Mouse (Mus musculus) T-helper 2 cell (primary cell): ENCODE data around the gene Rnf181.

Experiments used
- in situ Hi-C: fragments of 300-600 bp; cut with MboI, MseI; formaldehyde crosslinking; loops from one replicate; pipeline ENCODE4 v1.15.1; 2025; ENCODE audit warnings: high pct_unique_total_duplicates

The Rnf181 gene

DNA sequence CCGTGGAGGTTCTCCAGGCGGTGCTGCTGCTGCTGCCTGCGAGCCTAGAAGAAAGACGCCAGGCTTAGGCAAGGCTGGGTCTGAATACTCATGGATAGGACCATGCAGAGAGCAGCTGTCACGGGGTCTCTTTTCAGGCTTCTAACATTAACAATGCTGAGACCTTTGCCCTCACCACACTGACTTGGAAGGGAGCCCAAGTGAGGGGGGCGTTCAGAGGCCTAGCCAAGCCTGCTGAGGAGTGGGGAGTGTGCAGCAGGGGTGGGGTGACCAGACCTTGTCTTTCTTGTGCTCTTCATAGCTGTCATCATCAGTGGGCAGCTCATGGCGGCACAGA lies 6.2 kb downstream of the Rnf181 start:
- in situ Hi-C loops, result no loop called here

- in situ Hi-C loops, result no loop called here
Observed at GRCm38 (mm10) chr6:72359891-72360598, 6.7 kb downstream of the Rnf181 start.

DNA sequence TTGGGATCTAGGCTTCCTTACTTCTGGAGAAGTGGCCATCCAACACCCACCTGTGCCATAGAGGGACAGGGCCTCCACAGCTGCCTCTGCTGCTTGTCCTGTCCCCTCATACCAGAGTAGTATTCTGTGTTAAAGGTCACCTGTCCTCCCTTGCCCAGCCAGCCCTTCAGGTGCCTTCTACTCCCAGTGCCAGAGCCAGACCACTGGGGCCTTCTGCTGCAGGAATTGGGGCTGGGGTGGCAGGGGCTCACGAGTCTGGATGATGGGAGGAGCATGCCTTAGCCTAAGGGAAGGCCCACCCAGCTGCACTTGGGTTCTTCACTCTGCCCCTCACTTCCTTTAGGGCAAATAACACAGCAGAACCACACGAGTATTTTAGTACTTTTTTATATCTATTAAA lies 7.4 kb downstream of the Rnf181 start:
- in situ Hi-C loops, result no loop called here

DNA sequence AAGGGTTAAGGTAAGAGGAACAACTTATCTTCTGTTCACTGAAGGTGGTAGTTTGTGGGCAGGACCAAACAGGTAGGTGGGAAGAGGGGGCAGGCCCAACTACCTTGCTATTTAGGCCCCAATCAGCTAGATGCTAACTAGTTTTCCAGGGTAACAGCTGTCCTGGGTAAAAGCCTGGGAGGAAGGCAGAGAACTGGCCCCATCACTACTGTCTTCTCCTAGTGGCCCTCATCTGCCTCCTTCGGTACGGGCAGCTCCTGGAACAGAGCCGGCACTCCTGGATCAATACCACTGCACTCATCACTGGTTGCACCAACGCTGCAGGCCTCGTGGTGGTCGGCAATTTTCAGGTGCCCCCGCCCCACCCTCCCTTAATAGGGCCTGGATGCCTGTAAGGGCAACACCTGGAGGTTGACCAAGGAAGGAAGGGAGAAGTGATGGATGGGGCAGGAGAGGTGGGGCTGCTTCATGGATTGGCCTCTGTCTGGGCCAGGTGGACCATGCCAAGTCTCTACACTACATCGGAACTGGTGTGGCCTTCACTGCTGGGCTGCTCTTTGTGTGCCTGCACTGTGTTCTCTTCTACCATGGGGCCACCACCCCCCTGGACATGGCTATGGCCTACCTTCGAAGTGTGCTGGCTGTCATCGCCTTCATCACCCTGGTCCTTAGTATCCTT lies 8.5 kb downstream of the Rnf181 start:
- in situ Hi-C loops, result no loop called here

- in situ Hi-C loops, result no loop called here
Observed at GRCm38 (mm10) chr6:72357164-72358079, 9.3 kb downstream of the Rnf181 start.

DNA sequence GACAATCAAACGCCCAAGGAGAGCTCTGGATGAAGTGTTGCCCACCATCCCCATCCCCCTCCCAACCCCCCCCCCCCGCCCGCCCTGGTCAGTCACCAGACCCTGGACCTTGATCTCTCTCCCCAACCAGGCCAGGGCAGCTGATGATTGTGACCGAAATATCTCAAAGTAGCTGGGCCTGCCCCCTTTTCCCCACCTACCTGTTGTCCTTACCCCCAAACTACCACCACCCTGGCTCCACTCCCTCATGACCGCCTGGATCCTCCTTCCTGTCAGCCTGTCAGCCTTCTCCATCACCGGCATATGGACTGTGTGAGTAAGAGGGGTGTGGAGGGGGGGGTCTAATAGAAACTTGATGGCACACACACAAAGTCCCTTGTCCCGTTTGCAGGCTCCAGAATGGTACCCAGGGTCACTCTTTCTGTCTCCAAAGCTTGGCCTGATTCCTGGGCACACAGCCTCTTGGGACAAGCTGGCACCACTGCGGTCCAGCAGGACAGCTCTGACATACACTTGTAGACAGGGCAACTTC lies 10.7 kb downstream of the Rnf181 start:
- in situ Hi-C loops, result no loop called here

DNA sequence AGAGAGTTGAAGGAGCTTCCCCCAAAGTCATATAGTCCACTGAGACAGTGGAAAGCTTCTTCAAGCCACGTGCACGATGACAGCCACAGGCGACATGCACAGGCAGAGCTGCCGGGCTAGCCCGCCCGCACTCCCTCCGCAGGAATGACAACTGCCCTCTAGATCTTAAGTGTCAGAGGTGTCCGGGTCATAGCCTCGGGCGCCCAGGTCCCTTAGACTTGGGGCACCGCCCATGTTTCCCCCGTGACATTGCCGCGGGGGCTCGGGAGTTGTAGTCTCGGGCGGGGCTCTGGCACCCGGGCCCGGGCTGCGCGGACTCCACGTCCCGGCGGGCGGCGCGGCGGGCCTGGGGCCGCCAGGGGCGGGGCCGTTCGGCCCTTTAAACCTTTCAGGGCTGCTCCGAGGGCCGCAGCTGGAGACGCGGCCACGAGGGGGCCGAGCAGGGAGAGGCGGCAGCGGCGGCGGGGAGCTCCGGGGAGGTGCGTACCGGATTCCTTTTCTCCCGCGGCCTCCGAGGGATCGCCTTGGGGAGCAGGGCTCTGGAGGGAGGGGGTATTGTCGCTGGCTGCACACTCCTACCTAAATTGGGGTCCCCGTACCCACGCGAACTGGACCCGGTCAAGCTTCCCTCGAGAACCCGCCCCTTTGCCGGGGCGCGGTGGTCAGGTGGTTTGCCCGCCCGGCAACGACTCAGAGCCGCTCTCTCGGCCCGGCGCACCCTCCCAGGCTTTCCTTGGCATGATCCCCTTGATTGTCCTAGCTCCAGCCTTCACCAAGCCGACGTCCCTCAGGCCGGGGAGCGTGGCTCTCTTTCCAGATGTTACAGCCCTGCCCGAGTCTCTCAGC lies 11.5 kb downstream of the Rnf181 start, which contains the start of gene Tmem150a:
TSS of gene Tmem150a (plus strand) at position 382 of the 846 bp plus-strand sequence.
- in situ Hi-C loops, result no loop called here

DNA sequence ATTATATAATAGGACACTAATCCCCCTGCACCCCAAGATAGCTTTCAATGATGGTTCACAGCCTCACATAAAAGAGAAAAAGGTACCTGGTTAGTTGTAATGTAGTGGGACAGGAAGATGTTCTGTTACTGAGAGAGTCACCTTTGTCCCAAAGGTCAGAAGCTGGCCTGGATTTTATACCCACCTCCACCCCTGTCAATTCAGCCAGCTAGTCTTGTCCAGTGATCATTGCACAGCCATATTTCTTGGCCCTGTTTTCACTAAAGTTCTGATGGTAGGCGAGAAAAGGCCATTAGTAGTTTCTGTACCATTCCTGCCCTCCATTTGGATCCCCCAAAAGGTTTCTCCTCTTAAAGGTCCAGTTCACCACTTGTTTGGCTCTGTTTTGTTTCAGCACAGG lies 12.7 kb downstream of the Rnf181 start:
- in situ Hi-C loops, result no loop called here

GRCm38 (mm10) chr6:72352636-72353405 lies 13.9 kb downstream of the Rnf181 start:
- in situ Hi-C loops, result no loop called here

- in situ Hi-C loops, result no loop called here
Observed at GRCm38 (mm10) chr6:72350214-72350613, 16.5 kb downstream of the Rnf181 start.

- in situ Hi-C loops, result no loop called here
Observed at GRCm38 (mm10) chr6:72348411-72348810, 18.3 kb downstream of the Rnf181 start.

- in situ Hi-C loops, result no loop called here
Observed at GRCm38 (mm10) chr6:72347166-72347941, 19.4 kb downstream of the Rnf181 start, which contains the start of gene 0610030E20Rik. 0610030E20Rik (plus strand) TSS chr6:72347317.

GRCm38 (mm10) chr6:72346261-72346660 lies 20.5 kb downstream of the Rnf181 start:
- in situ Hi-C loops, result no loop called here

DNA sequence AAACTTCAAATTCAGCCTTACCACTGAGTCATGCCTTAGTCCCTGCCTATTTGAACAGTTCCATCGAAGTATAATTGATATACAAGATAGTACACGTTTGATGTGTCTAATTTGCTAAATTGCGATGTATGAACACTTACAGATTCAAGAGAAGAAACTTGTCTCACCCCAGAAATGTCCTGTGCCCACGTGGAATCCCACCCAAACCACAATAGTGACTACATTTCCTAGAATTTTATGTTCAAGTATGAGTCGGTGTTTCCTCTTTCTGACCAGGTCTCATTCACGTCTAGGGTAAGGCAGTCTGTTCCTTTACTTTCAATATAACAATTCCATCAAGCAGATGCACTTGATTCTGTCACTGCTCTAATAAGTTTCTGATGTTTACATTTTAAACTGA lies 21.1 kb downstream of the Rnf181 start:
- in situ Hi-C loops, result no loop called here

GRCm38 (mm10) chr6:72345074-72345567 lies 21.6 kb downstream of the Rnf181 start, which contains the start of gene Usp39:
Usp39 (minus strand) TSS chr6:72345184.
- in situ Hi-C loops, result no loop called here

GRCm38 (mm10) chr6:72344396-72345073 lies 22.2 kb downstream of the Rnf181 start:
- in situ Hi-C loops, result no loop called here

DNA sequence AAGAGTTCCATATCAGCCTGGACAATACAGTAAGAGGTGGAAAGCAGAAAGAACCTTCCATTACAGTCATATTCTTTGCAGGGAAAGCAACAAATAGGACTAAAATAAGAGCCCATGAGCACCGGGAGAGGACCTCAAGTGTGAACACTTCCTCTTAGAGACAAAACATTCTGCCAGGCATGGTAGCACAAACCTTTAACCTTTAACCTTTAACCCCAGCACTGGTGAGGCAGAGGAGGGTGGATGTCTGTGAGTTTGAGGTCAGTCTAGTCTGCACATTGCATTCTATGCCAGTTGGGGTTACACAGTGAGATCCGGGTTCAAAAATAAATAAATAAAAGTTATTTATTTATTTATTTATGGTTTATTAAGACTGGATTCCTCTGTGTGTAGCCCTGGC lies 26.3 kb downstream of the Rnf181 start:
- in situ Hi-C loops, result no loop called here

DNA sequence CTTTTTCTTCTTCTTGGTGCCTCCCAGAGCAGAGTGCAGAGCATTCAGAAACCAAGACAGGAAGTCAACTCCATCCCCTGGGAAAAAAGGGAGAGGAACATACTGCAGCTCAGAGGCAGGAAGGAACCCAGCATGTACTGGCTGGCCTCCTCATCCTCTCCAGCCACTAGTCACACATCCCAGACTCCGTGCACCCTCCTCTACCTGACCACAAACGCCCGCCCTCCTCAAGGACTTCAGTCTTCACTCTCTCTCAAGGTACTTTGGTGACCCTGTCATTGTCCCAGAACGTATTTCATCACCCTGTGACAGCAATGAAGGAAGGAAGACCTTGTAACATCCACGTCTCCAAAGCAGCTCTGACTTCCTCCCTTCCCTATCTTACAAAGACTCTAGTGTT lies 33.6 kb downstream of the Rnf181 start:
- in situ Hi-C loops, result loop anchor here (5.0 kb wide), 1 partner anchor 721 kb away; no protein-coding TSS in a partner anchor
